Mouse (Mus musculus) NIH3T3 (cell line): ENCODE data around the gene Otud4.
"Not testable (repeated sequence)": the region's sequence is repeated elsewhere in the genome, so short reads cannot be mapped to it uniquely, and the experiment has no call there.

ENCODE experiments used
- DNase-seq: peaks from one replicate; pipeline ENCODE4 v3.0.0-alpha.2; 2012; ENCODE audit warnings: low read depth

Gene Otud4

GRCm38 (mm10) chr8:79638707-79639549 lies 490 bp upstream of the Otud4 start:
- peak; percentile 98 for DNase-seq

- DNase-seq: no peak
These were observed 1.7 kb downstream of the Otud4 start for GRCm38 (mm10) chr8:79641119-79641518.

GRCm38 (mm10) chr8:79649569-79649968 lies 10.2 kb downstream of the Otud4 start:
- no peak for DNase-seq

GRCm38 (mm10) chr8:79650158-79650814 lies 10.9 kb downstream of the Otud4 start:
- DNase-seq: peak; percentile 60

- DNase-seq: peak; percentile 9
These were observed 14.3 kb downstream of the Otud4 start for GRCm38 (mm10) chr8:79653736-79654135.

- not testable (repeated sequence) for DNase-seq
These were observed 19.3 kb downstream of the Otud4 start for GRCm38 (mm10) chr8:79658715-79659114.

GRCm38 (mm10) chr8:79676461-79676860 lies 37.0 kb downstream of the Otud4 start:
- no peak for DNase-seq

GRCm38 (mm10) chr8:79679005-79679404 lies 39.6 kb downstream of the Otud4 start:
- DNase-seq: peak; percentile 73

GRCm38 (mm10) chr8:79680083-79680482 lies 40.7 kb downstream of the Otud4 start:
- DNase-seq: not testable (repeated sequence)

- DNase-seq: no peak
These were observed 41.1 kb downstream of the Otud4 start for GRCm38 (mm10) chr8:79680555-79680954.

GRCm38 (mm10) chr8:79680965-79681364 lies 41.5 kb downstream of the Otud4 start:
- DNase-seq: no peak

- not testable (repeated sequence) for DNase-seq
These were observed 46.5 kb downstream of the Otud4 start for GRCm38 (mm10) chr8:79685927-79686326.

- DNase-seq: no peak
These were observed 53.1 kb downstream of the Otud4 start for GRCm38 (mm10) chr8:79692531-79692930.

GRCm38 (mm10) chr8:79706687-79707086 lies 67.3 kb downstream of the Otud4 start:
- no peak for DNase-seq

- DNase-seq: peak; percentile 100
These were observed 71.9 kb downstream of the Otud4 start, which contains the start of the genes Abce1 and Anapc10 for GRCm38 (mm10) chr8:79711064-79711961. TSS of gene Abce1 (minus strand) at chr8:79711740. TSS of gene Anapc10 (plus strand) at chr8:79711820.

GRCm38 (mm10) chr8:79712676-79713075 lies 73.3 kb downstream of the Otud4 start:
- no peak for DNase-seq

- no peak for DNase-seq
These were observed 82.1 kb downstream of the Otud4 start for GRCm38 (mm10) chr8:79721537-79721936.

GRCm38 (mm10) chr8:79723308-79723707 lies 83.9 kb downstream of the Otud4 start:
- no peak for DNase-seq

GRCm38 (mm10) chr8:79724589-79724988 lies 85.2 kb downstream of the Otud4 start:
- DNase-seq: no peak
